Mouse (Mus musculus): ENCODE data around the gene Ppm1h.

- TF ChIP-seq USF1 (IDR thresholded peaks at IDR 0.05; ENCODE audit: low read depth, low read length) (no peak), CTCF (conservative IDR thresholded peaks at IDR 0.05 in 1 of 2, IDR thresholded peaks at IDR 0.05 in 1 of 2; ENCODE audit: low read depth in 2 of 2, low read length in 2 of 2) (no peak), JUN (IDR thresholded peaks at IDR 0.05; ENCODE audit: insufficient read depth, low read depth, low read length) (no peak), EP300 (IDR thresholded peaks at IDR 0.05; ENCODE audit: low read length) (no peak), USF2 (conservative IDR thresholded peaks at IDR 0.05; ENCODE audit: low read depth, low read length) (no peak), TBP (conservative IDR thresholded peaks at IDR 0.05; ENCODE audit: low read depth, low read length) (no peak)
Observed at GRCm38 (mm10) chr10:122823642-122824041, 145.1 kb downstream of the Ppm1h start.
